Mouse (Mus musculus) ES-E14 (cell line): Measurements from ENCODE around the gene Polr3a.
"Not testable (repeated sequence)": the region's sequence is repeated elsewhere in the genome, so short reads cannot be mapped to it uniquely, and the experiment has no call there.

ENCODE experiments used
- HCFC1 ChIP-seq: IDR thresholded peaks from 2 replicates; pipeline ENCODE4 v1.6.1; 2012; ENCODE audit warnings: low read length, inconsistent platforms, borderline replicate concordance; ENCODE audit not compliant: insufficient read depth
- MAFK ChIP-seq: IDR thresholded peaks from 2 replicates; pipeline ENCODE4 v1.6.1; 2014; ENCODE audit warnings: mild to moderate bottlenecking, low read depth, low read length, inconsistent platforms; ENCODE audit not compliant: insufficient read depth
- ZNF384 ChIP-seq: IDR thresholded peaks from 2 replicates; pipeline ENCODE4 v1.6.1; 2012; ENCODE audit warnings: low read depth, low read length, inconsistent platforms

GRCm38 (mm10) chr14:24489772-24490171 is 2.9 kb upstream of the Polr3a start:
- TF ChIP-seq HCFC1, MAFK, ZNF384: not testable (repeated sequence)
